Mouse (Mus musculus): ENCODE measurements around the gene Cd2.

DNA sequence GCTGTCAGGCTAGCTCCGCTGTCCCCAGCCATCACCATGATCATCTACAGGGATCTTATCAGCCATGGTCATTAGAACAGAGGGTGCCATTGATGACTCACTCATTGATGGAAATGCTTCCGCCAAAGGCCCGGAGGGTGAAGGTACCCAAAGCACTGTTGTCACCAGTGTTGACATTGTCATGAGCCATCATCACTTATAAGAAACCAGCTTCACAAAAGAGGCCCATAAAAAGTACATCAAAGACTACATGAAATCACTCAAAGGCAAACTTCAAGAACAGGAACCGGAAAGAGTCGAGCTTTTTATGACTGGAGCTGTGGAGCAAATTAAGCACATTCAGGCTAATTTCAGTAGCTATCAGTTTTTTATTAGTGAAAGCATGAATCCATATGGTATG is 54.3 kb downstream of the Cd2 start:
- TF ChIP-seq CTCF (IDR thresholded peaks at IDR 0.05; ENCODE audit: low read depth, low read length) (no peak), GATA1 (IDR thresholded peaks at IDR 0.05; ENCODE audit: borderline replicate concordance, low read length) (no peak)

Data from G1E (cell line).